Mouse (Mus musculus): Measurements from ENCODE around the gene Ntsr1.

The Ntsr1 gene

DNA sequence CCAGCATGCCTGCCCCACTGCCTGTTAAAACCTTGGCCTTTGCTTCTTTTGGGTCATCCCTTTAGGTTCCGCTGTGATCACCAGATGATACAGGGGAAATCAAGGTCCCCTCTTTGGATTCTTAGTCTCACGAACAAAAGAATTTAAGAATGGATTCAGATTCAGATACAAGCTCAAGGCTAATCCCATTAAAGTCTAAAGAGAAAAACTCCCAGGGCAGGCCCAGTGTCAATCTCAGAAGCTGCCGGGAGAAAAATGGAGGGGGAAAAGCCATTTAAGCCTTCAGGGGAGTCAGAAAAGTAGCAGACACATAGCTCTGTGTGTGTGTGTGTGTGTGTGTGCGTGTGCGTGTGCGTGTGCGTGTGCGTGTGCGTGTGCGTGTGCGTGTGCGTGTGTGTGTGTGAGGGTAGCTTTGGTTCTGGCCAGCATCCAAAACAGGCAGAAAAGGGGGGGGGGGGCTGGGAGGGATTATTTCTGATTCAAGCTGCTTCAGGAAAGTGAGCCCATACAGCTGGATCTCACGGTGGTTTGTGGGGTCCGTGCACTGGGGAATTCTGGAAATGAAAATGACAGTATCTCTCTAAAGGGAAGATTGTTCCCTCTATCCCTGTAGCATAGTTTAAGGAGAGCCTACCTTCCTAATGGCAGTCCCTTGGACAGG is 8.8 kb downstream of the Ntsr1 start:
- no peak for DNase-seq (ENCODE audit: low spot score)

DNA sequence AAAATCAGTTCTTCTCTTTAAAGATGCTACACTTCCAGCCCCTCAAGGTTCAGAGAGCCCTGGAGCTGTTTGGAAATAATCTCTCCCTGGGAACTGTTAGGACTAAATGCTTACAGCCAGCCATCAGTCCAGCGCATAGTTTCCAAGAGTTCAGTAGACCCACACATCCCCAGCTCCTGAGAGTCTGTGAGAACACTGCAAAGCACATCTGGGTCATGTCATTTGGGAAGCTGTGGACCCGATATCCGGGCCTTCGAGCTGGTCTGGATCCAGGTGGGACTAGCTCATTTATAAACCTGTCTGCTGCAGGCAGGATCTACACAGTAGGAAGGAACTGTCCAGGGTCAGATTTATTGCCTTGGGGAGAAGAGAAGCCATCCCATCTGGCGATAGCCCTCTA is 11.1 kb downstream of the Ntsr1 start:
- DNase-seq (ENCODE audit: low spot score) = no peak

DNA sequence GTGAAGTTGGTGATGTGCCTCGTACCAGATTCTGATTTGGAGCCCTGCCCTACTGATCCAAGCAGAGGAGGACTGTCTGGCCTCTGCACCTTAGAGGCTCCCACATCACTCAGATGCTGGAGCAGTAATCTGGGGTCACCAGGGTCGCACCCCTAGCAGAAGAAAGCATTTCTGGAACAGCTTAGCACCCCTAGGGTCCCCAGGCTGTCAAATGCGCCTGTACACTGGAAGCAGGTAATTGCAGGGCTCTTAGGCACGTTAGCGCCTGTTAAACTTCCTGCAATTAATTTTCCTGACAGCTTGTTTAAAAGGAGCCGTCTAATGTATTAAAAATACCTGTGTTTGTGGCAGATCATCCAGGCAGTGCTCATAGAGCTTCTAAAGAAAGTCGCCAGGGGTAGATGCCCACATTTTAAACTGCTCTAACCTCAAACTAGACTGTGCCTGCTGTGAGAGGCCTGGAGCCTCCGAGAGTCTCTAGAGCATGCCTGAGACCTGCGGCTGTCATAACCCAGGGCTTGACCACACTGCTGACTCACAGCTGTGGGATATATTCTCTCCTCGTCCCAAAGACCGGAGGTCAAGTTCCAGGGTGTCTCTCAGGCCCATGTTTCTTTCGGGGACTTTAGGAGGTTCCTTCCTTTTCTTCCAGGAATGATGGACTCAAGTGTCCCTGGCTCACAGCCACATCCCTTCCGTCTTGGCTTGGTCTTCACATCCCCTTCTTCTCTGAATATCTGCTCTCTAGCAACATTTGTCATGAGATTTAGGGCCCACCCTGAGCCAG is 12.3 kb downstream of the Ntsr1 start:
- DNase-seq (ENCODE audit: low spot score) = no peak

DNA sequence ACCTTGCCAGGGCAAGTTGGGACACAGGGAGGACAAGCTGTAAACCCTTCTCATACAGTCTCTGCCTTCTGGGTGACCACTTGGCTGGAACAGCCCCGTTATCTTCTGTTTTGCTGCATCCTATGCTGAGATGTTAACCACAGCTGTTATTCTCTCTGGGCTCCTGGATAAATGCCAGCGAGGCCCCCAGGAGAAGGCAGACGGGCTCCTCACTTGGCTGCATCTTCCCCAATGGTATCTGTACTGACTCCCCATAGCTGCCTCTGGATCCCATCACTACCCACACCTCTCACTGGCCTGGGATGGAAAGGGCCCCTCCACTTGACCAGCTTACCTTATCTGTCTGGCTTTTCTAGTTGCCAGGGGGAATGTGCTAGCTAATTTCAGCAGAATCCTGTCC is 13.2 kb downstream of the Ntsr1 start:
- no peak for DNase-seq (ENCODE audit: low spot score)

DNA sequence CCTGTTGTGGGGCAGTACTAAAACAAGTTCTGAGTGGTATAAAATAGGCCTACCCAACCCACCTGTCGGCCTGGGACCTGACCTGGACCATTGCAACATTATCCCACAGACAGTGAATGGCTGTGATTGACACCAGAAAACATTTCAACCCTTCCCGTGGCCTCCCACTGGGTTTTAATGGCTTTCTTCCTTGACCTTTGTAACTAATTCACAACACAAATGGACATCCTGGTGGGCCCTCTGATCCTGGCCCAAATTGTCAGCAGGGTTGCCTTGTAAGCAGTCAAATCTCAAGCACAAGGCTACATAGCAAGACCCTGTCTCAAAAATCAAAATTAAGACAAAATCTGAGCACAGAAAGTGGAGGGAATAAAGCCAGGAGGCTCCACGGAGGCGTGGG is 14.1 kb downstream of the Ntsr1 start:
- DNase-seq (ENCODE audit: low spot score) = no peak

DNA sequence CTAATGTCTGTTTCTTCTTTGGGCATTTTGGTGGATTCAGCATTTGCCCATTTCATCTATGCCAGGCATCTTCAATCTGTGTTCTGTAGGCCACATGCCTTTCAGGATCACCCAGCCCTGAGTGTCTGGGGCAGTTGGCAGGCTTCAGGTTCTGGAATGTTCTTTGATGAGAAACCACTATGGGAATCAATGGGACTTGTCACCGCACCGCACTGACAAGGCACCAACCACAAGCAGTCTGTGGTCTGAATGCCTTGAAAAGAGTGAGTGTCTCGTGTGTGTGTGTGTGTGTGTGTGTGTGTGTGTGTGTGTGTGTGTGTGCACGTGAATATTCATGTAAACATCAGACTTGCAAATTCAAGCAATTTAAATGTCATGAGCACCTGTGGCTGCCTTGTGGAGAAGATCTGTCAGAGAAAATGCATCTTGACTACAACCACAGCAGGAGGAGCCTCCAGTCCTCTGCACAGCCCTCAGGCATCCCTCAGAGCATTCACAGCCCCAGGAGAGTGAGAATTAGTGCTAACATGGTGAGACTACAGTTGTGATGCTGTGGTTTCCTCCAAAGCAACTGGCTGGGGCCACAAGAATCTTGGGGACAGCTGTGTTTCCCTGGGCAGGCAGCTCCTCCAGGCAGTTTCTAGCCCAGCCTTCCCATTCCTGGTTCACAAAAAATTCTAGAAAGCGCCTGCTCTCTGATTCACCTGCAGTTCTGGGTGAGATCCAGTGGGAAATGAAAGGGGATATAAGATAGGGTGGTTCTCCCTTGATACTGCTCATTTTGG is 21.9 kb downstream of the Ntsr1 start:
- no peak for DNase-seq (ENCODE audit: low spot score)

DNA sequence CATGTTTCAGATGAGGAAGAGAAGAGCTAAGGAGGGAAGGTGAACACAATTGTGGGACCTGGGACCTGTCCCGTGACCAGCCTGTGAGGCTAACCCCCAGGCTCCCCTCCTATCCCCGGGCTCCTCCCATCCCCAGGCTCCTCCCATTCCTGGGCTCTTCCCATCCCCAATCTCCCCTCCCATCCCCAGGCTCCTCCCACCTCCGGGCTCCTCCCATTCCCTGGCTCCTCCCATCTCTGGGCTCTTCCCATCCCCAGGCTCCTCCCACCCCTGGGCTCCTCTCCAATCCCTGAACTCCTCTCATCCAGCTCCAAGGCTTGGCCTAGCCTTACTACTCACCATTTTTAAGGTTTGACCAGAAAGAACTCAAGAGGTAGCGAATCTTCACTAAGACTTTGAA is 23.0 kb downstream of the Ntsr1 start:
- no peak for DNase-seq (ENCODE audit: low spot score)

DNA sequence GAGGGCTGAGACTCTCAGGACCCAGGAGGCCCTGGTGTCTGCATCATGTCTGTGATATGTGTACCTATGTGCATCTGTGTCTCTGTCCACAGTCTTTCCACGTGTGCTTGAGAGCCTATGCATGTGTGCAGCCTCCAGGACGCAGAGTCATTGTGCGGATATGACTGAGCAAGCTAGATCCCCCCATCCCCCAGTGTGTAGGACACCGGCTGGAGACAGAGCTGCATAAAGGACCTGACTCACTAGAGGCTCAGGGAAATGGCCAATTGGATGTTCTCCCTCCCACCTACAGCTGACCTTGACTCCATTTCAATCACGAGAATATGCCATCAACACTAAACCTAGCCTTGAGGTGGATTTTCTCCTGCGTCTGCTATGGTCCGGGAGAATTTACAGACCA is 27.7 kb downstream of the Ntsr1 start:
- no peak for DNase-seq (ENCODE audit: low spot score)

DNA sequence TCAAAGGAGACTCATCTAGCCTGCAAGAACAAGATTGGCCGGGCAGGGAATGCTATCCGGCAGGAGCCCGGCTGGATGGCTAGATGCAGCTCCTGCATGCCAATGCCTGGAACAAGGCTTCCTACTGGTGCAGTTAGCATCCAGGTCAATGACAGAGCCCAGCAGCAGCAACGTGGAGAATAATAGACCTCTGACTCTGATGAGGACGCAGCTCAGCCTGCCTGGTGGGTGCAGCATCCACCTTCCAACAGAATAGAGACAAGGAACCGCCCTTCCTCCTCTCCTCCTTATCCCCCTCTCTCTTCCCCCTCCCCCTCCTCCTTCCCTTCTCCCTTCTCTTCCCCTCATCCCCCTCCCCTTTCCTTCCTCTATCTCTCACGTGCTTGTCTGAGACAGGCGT is 28.1 kb downstream of the Ntsr1 start:
- no peak for DNase-seq (ENCODE audit: low spot score)

DNA sequence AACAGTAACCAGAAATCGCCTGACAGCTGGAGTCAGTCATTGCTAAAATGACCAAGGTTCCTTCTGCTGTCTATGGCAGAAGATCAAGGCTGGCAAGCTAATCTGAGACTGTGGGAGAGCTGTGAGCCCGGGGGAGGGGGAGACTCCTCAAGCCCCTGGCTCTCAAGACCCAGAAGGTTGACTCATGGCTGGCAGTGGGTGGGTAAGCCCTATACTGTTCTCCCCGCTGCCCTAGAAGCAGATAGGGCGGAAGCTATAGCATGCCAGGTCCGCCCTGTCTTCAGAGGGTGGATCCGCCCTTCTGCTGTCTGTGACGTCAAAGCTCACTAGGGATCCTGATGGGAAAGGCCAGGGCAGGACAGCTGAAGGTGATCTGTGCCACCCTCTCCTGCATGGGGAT is 30.4 kb downstream of the Ntsr1 start:
- DNase-seq (ENCODE audit: low spot score) = no peak

DNA sequence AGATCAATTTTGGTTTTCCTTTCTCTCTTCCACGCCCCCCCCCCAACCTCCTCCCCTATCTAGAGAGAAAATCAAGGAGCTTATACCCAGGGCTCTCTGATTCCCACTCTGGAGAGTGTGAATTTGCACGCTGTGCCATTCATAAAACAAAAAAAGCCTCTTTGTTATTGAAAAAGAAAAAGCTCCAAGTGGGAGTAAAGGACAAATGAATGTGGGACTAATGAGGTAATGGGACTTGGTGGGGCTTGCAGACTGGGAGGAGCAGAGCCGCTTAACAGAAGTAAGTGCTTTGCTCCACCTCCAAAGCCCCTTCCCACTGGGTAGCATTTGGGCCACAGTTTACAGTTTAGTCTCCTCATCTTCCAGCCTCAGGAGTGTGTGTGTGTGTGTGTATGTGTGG is 30.8 kb downstream of the Ntsr1 start:
- DNase-seq (ENCODE audit: low spot score) = no peak

DNA sequence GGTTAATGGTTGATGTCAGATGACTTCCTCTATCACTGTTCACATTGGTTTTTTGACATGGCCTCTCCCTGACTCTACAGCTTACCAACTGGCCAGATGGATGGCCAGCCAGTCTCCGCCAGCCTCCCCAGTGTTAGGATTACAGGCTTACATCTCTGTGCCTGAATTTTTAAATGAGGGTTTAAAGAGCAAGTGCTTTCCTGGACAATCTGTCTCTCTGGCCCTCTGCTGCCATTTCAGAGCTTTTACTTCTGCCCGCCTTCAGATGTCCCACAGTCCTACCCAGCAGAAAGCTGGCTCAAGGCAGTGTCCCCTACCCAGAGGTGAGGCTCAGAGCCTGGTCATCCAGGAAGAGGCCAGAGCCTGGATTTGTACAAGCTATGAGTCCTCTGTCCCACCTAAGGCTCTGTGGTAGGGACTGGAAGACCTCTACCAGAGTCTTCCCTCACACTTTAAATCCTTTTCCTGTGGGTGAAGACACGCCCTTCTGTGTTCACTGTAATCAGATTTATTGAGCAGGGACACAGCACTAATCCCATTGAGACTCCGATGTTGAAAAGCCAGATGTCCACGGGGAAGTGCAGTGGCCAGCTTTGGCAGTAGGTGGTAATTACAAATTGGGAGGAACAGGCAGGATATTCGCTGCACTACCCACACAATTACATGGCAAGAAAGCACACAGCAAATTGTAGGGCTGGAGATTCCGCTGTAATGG is 32.1 kb downstream of the Ntsr1 start:
- DNase-seq (ENCODE audit: low spot score) = no peak

DNA sequence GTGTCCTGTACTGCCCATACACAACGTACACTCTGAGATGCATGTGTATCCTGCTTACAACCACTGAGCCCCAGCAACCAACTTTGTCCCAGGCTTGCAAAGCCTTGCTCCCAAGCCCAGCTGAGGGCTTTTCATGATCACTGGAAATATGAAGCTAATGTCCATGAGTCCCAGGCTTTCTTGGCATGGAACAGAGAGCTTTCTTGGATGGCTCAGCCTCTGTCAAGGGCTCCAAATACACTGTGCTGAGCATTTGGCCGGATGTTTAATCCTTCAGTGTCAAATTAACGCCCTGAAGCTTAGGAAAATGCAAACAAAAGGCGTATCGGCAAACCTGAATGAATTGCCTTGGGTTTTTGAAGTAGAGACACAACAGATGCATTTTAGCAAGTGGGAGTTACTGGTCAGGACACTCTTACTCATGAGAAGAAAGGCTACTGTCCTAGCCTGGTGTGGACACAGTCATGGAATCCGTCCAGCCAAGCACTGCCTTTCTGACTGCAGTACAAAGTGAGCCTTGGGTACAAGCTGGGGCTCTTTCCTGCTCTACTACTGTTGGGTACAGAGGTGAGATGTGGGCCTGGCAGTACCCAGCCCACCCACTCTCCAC is 32.7 kb downstream of the Ntsr1 start:
- no peak for DNase-seq (ENCODE audit: low spot score)

DNA sequence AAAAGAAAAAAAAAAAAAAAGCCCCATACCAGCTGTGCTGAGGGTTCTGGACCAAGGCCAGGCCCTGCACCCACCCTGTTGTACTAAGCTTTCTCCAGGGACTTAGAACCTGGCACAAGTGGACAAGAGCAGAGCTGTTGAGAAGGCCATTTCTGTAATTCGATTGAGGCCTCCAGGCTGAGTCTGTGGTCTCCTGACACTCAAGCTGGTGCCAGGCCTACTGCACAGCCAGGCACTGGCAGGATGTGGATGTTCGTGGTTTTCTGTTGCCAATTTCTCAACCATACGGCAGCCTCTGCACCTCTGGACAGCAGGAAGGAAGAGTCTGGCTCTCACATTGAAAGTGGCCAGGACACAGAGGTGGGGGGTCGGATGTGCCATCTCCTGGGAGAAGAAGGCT is 33.5 kb downstream of the Ntsr1 start:
- DNase-seq (ENCODE audit: low spot score) = no peak

DNA sequence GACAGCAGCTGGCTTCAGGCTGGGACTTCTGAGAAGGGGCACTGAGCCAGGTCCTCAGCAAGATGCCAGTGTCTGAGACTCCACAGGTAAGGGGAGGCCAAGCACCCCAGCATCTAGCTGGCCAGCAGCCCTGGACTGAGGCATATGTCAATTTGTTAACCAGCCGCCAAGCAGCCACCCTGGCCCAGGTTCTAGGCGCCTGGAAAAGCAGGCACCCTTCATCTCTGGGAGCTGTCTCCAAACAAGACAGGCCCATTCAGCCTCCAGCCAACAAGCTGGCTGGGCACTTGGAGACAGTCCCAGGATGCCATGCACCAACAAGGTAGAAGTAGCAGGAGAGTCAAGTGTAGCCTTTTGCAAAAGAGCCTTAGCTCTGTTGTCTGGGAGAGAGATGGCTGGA is 43.9 kb downstream of the Ntsr1 start:
- DNase-seq (ENCODE audit: low spot score) = no peak

DNA sequence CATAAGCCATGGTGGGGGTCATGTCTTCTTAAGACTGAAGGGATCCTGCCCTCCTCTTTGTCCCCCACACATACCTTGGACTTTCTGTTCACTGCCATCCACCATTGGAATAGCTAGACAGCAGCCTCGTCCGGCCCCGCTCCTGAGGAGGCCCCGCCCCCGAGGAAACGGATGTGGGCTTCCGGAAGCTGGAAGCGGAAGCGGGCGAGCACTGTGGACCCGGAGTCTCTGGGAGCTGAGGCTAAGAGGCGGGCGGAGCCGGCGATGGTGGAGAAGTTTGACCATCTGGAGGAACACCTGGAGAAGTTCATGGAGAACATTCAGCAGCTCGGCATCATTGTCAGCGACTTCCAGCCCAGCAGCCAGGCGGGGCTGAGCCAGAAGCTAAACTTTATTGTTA is 45.3 kb downstream of the Ntsr1 start:
- DNase-seq (ENCODE audit: low spot score) = no peak

DNA sequence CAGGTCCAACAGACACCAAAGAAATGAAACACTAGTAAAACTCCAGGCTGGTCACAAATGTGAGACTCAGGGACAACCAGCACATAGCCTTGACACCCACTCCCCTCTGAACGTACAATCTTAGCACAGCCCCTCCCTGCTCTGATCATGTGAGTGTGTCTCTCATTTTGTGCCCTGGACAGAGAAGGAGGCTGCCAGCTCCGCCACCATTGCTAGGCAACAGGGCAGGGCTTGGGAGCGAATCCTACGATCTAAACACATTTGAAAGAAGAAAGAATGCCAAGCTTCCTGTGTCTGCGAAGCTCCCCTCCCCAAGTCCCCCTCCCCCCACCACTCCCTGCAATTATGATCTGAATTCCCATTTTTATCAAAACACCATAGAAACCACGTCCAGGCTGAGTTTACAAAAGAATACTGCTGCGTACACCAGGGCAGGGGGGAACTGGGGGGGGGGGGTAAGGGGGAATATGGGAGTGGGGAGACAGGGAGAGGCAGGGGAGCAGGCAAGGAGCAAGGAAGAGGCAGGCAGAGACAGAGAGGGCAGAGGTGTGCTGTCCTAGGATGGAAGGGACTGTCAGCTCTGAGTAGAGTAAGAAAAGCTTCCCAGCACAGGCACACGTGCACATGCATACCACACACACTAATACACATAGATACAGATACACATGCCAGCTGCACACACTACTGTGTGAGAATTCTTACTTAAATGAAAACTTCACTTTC is 47.8 kb downstream of the Ntsr1 start:
- no peak for DNase-seq (ENCODE audit: low spot score)

DNA sequence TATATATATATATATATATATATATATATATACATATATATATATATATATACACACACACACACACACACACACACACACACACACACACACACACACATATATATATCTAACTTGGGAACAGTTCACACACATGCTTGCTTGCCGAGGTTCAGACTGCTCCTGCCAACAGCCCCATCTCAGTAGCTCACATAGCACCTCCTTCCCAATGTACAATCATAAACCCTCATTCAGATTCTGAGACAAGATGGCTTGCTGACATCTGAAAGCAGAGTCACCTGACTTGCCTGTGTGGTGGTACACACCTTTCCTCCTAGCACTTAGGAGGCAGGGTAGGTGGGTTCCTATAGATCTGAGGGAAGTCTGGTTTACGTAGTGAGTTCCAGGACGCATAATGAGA is 52.6 kb downstream of the Ntsr1 start:
- DNase-seq (ENCODE audit: low spot score) = no peak

DNA sequence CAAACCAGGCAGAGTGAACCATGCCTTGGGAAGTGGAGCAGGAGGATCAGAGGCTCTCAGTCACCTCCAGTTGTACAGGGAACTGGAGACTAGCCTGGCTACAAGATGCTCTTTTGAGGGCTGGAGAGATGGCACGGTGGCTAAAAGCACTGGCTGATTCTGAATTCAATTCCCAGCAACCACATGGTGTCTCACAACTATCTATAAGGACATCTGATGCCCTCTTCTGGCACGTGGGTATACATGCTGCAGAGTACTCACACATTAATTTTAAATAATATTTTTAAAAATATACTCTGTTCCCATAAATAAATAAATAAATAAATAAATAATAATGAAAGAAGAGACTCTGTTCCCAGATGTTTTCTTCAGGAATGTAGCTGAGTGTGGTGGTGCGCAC is 55.4 kb downstream of the Ntsr1 start:
- no peak for DNase-seq (ENCODE audit: low spot score)

DNA sequence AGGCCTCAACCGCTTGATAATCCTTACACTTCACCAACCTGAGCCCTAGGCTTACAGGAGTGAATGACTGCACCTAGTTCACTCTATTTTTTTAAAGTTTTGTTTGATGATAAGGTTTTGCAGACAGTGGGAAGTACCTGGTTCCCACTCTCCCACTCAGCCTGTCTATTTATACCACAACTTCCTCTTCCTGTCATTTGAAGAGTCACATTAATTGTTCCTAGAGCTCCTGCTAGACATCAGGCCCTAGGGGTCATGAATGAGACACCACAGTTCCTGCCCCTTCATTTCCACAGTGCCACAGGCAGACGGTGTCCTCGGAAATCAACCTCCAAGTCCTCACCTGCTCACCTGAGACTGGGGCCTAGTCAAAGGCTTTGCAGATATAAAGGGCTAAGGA is 56.7 kb downstream of the Ntsr1 start:
- DNase-seq (ENCODE audit: low spot score) = no peak

DNA sequence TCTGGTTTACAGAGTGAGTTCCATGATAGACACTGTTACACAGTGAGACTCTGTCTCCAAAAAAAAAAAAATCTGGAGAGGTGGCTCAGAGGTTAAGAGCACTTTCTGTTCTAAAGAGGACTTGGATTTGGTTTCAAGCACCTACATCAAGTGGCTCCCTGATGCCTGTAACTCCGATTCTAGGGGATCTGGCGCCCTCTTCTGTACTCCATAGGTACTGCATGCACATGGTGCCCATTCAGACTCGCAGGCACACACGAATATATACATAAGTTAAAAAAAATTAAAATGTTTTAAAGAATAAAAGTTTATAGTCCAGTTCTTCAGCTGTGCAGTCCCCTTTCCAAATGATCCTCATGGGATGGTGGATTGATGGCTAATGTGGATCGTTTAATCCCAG is 60.5 kb downstream of the Ntsr1 start:
- DNase-seq (ENCODE audit: low spot score) = no peak
